Comparison of ENCODE assay signal across 24 mouse cellular contexts in the genomic region with DNA sequence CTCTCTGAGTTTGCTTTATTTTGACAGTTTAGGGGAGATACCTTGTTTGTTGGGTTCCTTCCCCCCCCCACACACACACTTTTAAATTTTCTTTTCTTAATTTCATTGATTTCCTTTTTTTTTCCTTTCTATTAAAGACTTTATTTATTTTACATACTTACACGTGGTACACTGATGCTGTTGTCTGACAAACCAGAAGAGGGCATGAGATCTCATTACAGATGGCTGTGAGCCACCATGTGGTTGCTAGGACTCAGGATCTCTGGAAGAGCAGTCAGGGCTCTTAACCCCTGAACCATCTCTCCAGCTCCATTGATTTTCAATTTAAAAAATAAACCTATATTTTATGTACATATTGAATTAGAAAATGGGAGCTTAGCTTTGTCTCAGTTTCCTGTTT.
DNase-seq lines count a peak whose midpoint lies in the region; ATAC-seq and TF ChIP-seq lines count a peak whose summit lies in the region.
"Had no signal": no experiment of that assay in that cellular context is flagged by ENCODE, and none has a peak within 500 bp of the region (broad histone marks: within the 10 kb centered on the region; RNA-seq: fewer than 3 reads in every experiment).

No protein-coding gene starts in this region.

- TF ChIP-seq EP300 in heart, adult 2 months (IDR thresholded peaks at IDR 0.05; ENCODE audit: insufficient read depth, low read depth, low read length): no peak
- no peak for TF ChIP-seq EP300 in stomach, postnatal 0 days (optimal IDR thresholded peaks at IDR 0.05)

- H3K27me3 ChIP-seq in heart, adult 2 months (ENCODE audit: control insufficient read depth, insufficient read depth, low read length): no peaks in the 10 kb centered on the region
- no peaks in the 10 kb centered on the region for H3K27me3 ChIP-seq in heart, embryonic 10.5 days (ENCODE audit: insufficient read depth, poor library complexity, severe bottlenecking)
- no peaks in the 10 kb centered on the region for H3K27me3 ChIP-seq in stomach, postnatal 0 days (ENCODE audit: control insufficient read depth, insufficient read depth, low read length)
- H3K27me3 ChIP-seq: heart, embryonic 15.5 days; hindbrain, embryonic 12.5 days; kidney, embryonic 15.5 days; limb, embryonic 13.5 days; megakaryocyte, embryonic 14.5 days; midbrain, embryonic 12.5 days had no signal

- H3K9ac ChIP-seq in heart, adult 2 months (ENCODE audit: low read depth, low read length): no peak overlapping the region
- H3K9ac ChIP-seq in stomach, postnatal 0 days (ENCODE audit: low read length): no peak overlapping the region
- H3K9ac ChIP-seq: heart, embryonic 15.5 days; hindbrain, embryonic 12.5 days; kidney, embryonic 15.5 days; limb, embryonic 13.5 days; midbrain, embryonic 12.5 days had no signal

- intact Hi-C loops in heart, adult 2 months (cut with DNase I): no loop called here
- intact Hi-C loops in left cerebral cortex, adult 2 months (cut with DNase I): no loop called here

- no peak overlapping the region for H3K27ac ChIP-seq in heart, adult 2 months
- H3K27ac ChIP-seq in heart, embryonic 10.5 days: no peak overlapping the region
- no peak overlapping the region for H3K27ac ChIP-seq in left cerebral cortex, adult 2 months
- H3K27ac ChIP-seq in stomach, postnatal 0 days (replicated peaks): no peak overlapping the region
- H3K27ac ChIP-seq: heart, embryonic 15.5 days; hindbrain, embryonic 12.5 days; kidney, embryonic 15.5 days; limb, embryonic 13.5 days; midbrain, embryonic 12.5 days had no signal

- H3K4me3 ChIP-seq in heart, adult 2 months: no peak overlapping the region
- H3K4me3 ChIP-seq in heart, embryonic 10.5 days: no peak overlapping the region
- H3K4me3 ChIP-seq in left cerebral cortex, adult 2 months: no peak overlapping the region
- no peak overlapping the region for H3K4me3 ChIP-seq in stomach, postnatal 0 days (ENCODE audit: low read depth, low read length)
- H3K4me3 ChIP-seq: erythroblast, embryonic 14.5 days; heart, embryonic 15.5 days; hindbrain, embryonic 12.5 days; kidney, embryonic 15.5 days; limb, embryonic 13.5 days; megakaryocyte, embryonic 14.5 days; midbrain, embryonic 12.5 days had no signal

- H3K36me3 ChIP-seq in heart, adult 2 months (ENCODE audit: control insufficient read depth, insufficient read depth, low read length): no peaks in the 10 kb centered on the region
- H3K36me3 ChIP-seq in heart, embryonic 10.5 days: no peaks in the 10 kb centered on the region
- H3K36me3 ChIP-seq in stomach, postnatal 0 days (ENCODE audit: control insufficient read depth, insufficient read depth, low read length): no peaks in the 10 kb centered on the region
- H3K36me3 ChIP-seq: heart, embryonic 15.5 days; hindbrain, embryonic 12.5 days; kidney, embryonic 15.5 days; limb, embryonic 13.5 days; midbrain, embryonic 12.5 days had no signal

- WGBS in heart, adult 2 months: 17% methylated on average over 1 of the region's 1 CpGs
- 36% methylated on average over 1 of the region's 1 CpGs for WGBS in heart, embryonic 10.5 days
- 21% methylated on average over 1 of the region's 1 CpGs for WGBS in stomach, postnatal 0 days

- ATAC-seq in stomach, postnatal 0 days (ENCODE audit: low FRiP score, low TSS enrichment): no peak
- ATAC-seq in CD4-positive, CD25-positive, alpha-beta regulatory T cell, adult 4 months: no peak

- no peaks in the 10 kb centered on the region for H3K9me3 ChIP-seq in heart, embryonic 10.5 days
- H3K9me3 ChIP-seq in stomach, postnatal 0 days (ENCODE audit: control insufficient read depth, low read length): no peaks in the 10 kb centered on the region
- H3K9me3 ChIP-seq: heart, embryonic 15.5 days; hindbrain, embryonic 12.5 days; kidney, embryonic 15.5 days; limb, embryonic 13.5 days; megakaryocyte, embryonic 14.5 days; midbrain, embryonic 12.5 days had no signal

- no peak for DNase-seq in heart, adult 2 months
- no peak for DNase-seq in heart, embryonic 10.5 days (ENCODE audit: low spot score)
- no peak for DNase-seq in left cerebral cortex, adult 2 months (ENCODE audit: extremely low spot score in 1 of 2, low spot score in 2 of 2)
- DNase-seq in left cerebral cortex, adult 11 months (ENCODE audit: low spot score): no peak
- DNase-seq in ES-CJ7 (ENCODE audit: low read depth, low spot score): peak; percentile 29
- DNase-seq in stomach, postnatal 0 days (ENCODE audit: low spot score): no peak
- DNase-seq: adrenal gland, adult 2 months; adrenal gland, postnatal 36 days; B cell, adult 2 months; cerebellum, adult 8-10 months; gastrocnemius, postnatal 10 days; kidney, adult 18-20 months; kidney, postnatal 4 days; layer of hippocampus, adult 9-11 months; lung, postnatal 4 days had no signal

- H3K4me2 ChIP-seq in stomach, postnatal 0 days (replicated peaks; ENCODE audit: low read depth): no peak overlapping the region
- H3K4me2 ChIP-seq: heart, embryonic 15.5 days; hindbrain, embryonic 12.5 days; kidney, embryonic 15.5 days; limb, embryonic 13.5 days; liver, embryonic 11.5 days; midbrain, embryonic 12.5 days had no signal

- no peak for TF ChIP-seq POLR2A in heart, adult 2 months (IDR thresholded peaks at IDR 0.05; ENCODE audit: insufficient read depth, low read depth, low read length)

- TF ChIP-seq CTCF in heart, adult 2 months (IDR thresholded peaks at IDR 0.05): 0 out of 2 replicates have a peak, but pooled peaks have one; percentile 1
- peak; percentile 3; the same call in 1 of the 2 replicates for TF ChIP-seq CTCF in left cerebral cortex, adult 2 months (IDR thresholded peaks at IDR 0.05)
- peak; percentile 16; the same call in 1 of the 2 replicates for TF ChIP-seq CTCF in stomach, postnatal 0 days (IDR thresholded peaks at IDR 0.05; ENCODE audit: low read depth)

- no peaks in the 10 kb centered on the region for H3K79me2 ChIP-seq in heart, adult 2 months (replicated peaks; ENCODE audit: control insufficient read depth, insufficient read depth, low read length)

- H3K4me1 ChIP-seq in heart, adult 2 months (ENCODE audit: control insufficient read depth, insufficient read depth, low read length): no peaks in the 10 kb centered on the region
- no peaks in the 10 kb centered on the region for H3K4me1 ChIP-seq in heart, embryonic 10.5 days
- H3K4me1 ChIP-seq in stomach, postnatal 0 days (replicated peaks; ENCODE audit: control insufficient read depth, insufficient read depth): no peaks in the 10 kb centered on the region
- H3K4me1 ChIP-seq: heart, embryonic 15.5 days; hindbrain, embryonic 12.5 days; kidney, embryonic 15.5 days; limb, embryonic 13.5 days; megakaryocyte, embryonic 14.5 days; midbrain, embryonic 12.5 days had no signal
